Mouse (Mus musculus) thymus, postnatal 36 days (tissue): ENCODE results near the gene Prdm1.

Experiments
- DNase-seq, 2 experiments: peaks; one replicate each; pipeline ENCODE4 v3.0.0; 2022; ENCODE audit warnings: mixed read lengths in 2 of 2

The Prdm1 gene

GRCm38 (mm10) chr10:44456757-44457595, 71.3 kb downstream of the Prdm1 start:
- peak; percentile 39 to 45 for DNase-seq

- DNase-seq: no peak
Observed at GRCm38 (mm10) chr10:44454753-44455152, 73.5 kb downstream of the Prdm1 start.

GRCm38 (mm10) chr10:44454111-44454510, 74.2 kb downstream of the Prdm1 start:
- DNase-seq: no peak

GRCm38 (mm10) chr10:44450835-44451234, 77.5 kb downstream of the Prdm1 start:
- no peak for DNase-seq

- DNase-seq: no peak
Observed at GRCm38 (mm10) chr10:44450108-44450507, 78.2 kb downstream of the Prdm1 start.

- no peak for DNase-seq
Observed at GRCm38 (mm10) chr10:44449666-44450065, 78.6 kb downstream of the Prdm1 start.

- DNase-seq: peak; percentile 70 to 79
Observed at GRCm38 (mm10) chr10:44448165-44448564, 80.1 kb downstream of the Prdm1 start.

GRCm38 (mm10) chr10:44447406-44448139, 80.7 kb downstream of the Prdm1 start:
- peak; percentile 28 to 32 for DNase-seq

- no peak for DNase-seq
Observed at GRCm38 (mm10) chr10:44447001-44447400, 81.3 kb downstream of the Prdm1 start.

- DNase-seq: no peak
Observed at GRCm38 (mm10) chr10:44444415-44444814, 83.9 kb downstream of the Prdm1 start.

- peak in 1 of 2 experiments; percentile 18 for DNase-seq
Observed at GRCm38 (mm10) chr10:44443696-44444095, 84.6 kb downstream of the Prdm1 start.

- no peak for DNase-seq
Observed at GRCm38 (mm10) chr10:44439732-44440131, 88.6 kb downstream of the Prdm1 start.

GRCm38 (mm10) chr10:44437614-44438013, 90.7 kb downstream of the Prdm1 start:
- DNase-seq: no peak

GRCm38 (mm10) chr10:44435956-44436355, 92.3 kb downstream of the Prdm1 start:
- DNase-seq: no peak

- DNase-seq: no peak
Observed at GRCm38 (mm10) chr10:44434702-44435181, 93.6 kb downstream of the Prdm1 start.

GRCm38 (mm10) chr10:44432235-44432634, 96.1 kb downstream of the Prdm1 start:
- no peak for DNase-seq

- DNase-seq: no peak
Observed at GRCm38 (mm10) chr10:44431689-44432088, 96.6 kb downstream of the Prdm1 start.

GRCm38 (mm10) chr10:44429177-44429888, 99.0 kb downstream of the Prdm1 start:
- DNase-seq: peak; percentile 31 to 46

GRCm38 (mm10) chr10:44427891-44428361, 100.4 kb downstream of the Prdm1 start:
- DNase-seq: no peak

GRCm38 (mm10) chr10:44427426-44427825, 100.9 kb downstream of the Prdm1 start:
- DNase-seq: no peak

- DNase-seq: no peak
Observed at GRCm38 (mm10) chr10:44425013-44425412, 103.3 kb downstream of the Prdm1 start.

- no peak for DNase-seq
Observed at GRCm38 (mm10) chr10:44421896-44422295, 106.4 kb downstream of the Prdm1 start.

- no peak for DNase-seq
Observed at GRCm38 (mm10) chr10:44420211-44420610, 108.1 kb downstream of the Prdm1 start.
